8 mouse cellular contexts compared by ENCODE assay signal in the genomic region with DNA sequence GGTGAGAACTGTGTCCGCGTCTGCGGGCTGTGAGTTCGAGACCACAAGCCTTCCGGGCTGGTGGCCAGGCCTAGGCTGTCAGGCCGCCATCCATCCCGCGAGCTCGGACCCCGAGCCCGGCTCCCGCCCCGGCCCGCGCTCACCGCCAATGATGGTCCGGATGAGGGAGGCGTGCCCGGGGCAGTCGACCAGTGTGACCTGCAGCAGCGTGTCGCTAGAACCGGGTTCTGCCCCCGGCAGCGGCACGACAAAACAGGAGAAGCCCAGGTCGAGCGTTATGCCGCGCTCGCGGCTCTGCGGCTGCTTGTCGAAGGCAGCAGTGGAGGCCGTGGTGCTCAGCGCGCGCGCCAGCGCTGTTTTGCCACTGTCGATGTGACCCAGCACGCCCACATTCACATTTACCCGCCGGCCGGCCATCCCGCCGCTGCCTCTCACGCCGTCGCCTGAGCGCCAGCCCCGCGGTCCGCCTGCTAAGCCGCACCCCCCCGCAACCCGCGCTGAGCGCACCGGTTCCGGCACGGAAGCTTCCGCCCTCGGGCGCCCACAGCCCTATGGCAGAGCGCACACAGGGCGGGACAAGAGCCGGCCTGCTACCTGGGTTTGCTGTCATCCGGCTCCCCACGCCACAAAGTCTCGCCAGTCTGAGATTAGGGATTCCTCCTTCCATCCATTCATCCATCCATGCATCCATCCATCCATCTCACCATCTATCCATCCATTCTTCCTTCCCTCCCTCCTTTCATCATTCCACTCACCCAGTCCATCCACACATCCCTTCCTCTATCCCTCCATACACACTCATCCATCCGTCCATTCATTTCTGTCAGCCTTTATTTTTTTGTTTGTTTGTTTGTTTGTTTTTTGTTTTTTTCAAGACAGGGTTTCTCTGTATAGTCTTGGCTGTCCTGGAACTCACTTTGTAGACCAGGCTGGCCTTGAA. TPM values are rescaled to one million over a fixed set of nuclear protein-coding genes. Genes with fewer than 3 reads are reported as not detected.
DNase-seq lines count a peak whose midpoint lies in the region; ATAC-seq and TF ChIP-seq lines count a peak whose summit lies in the region.

Eefsec (minus strand) TSS at position 477 of the 940 bp plus-strand sequence.

- peak within 1 kb of the TSS; percentile 78 for H3K4me2 ChIP-seq in forebrain, embryonic 14.5 days (ENCODE audit: low read length)
- H3K4me2 ChIP-seq in liver, embryonic 16.5 days (ENCODE audit: low read depth, low read length) = peak within 1 kb of the TSS; percentile 90
- peak within 1 kb of the TSS; percentile 81 for H3K4me2 ChIP-seq in neural tube, embryonic 12.5 days (replicated peaks)
- H3K4me2 ChIP-seq in stomach, postnatal 0 days (replicated peaks; ENCODE audit: low read depth) = peak within 1 kb of the TSS; percentile 93

- no peak for TF ChIP-seq CTCF in ES-Bruce4 (IDR thresholded peaks at IDR 0.05; ENCODE audit: low read depth, low read length)
- TF ChIP-seq CTCF in stomach, postnatal 0 days (IDR thresholded peaks at IDR 0.05; ENCODE audit: low read depth) = no peak

- peak within 1 kb of the TSS; percentile 46; the same call in 1 of the 2 replicates for H3K27ac ChIP-seq in ES-Bruce4 (ENCODE audit: insufficient read depth, low read length)
- H3K27ac ChIP-seq in forebrain, embryonic 14.5 days (ENCODE audit: low read depth, low read length) = peak within 1 kb of the TSS; percentile 55
- peak within 1 kb of the TSS; percentile 71 for H3K27ac ChIP-seq in liver, embryonic 16.5 days (ENCODE audit: low read length)
- H3K27ac ChIP-seq in neural tube, embryonic 12.5 days = no peak within 1 kb of the TSS
- peak within 1 kb of the TSS; percentile 67; the same call in 1 of the 2 replicates for H3K27ac ChIP-seq in stomach, postnatal 0 days (replicated peaks)

- intact Hi-C loops in heart, postnatal 10 days (cut with DNase I) = loop anchor here (2.0 kb wide), 1 partner anchor 18 kb away; the partner anchor contains the start of gene Ruvbl1

- 1% methylated on average over 61 of the region's 72 CpGs for WGBS in forebrain, embryonic 14.5 days
- 1% methylated on average over 72 of the region's 72 CpGs for WGBS in large intestine, adult 2 months
- WGBS in liver, embryonic 16.5 days (ENCODE audit: insufficient replicate concordance) = under 1% methylated on average over 72 of the region's 72 CpGs
- WGBS in neural tube, embryonic 12.5 days = under 1% methylated on average over 72 of the region's 72 CpGs
- WGBS in stomach, postnatal 0 days = under 1% methylated on average over 68 of the region's 72 CpGs

- peak; percentile 92 for ATAC-seq in cerebellum, adult (ENCODE audit: insufficient number of reproducible peaks, low FRiP score, low TSS enrichment)
- ATAC-seq in forebrain, embryonic 14.5 days = peak; percentile 94
- peak; percentile 88 for ATAC-seq in liver, embryonic 16.5 days (ENCODE audit: low read depth)
- peak; percentile 89 for ATAC-seq in neural tube, embryonic 12.5 days (ENCODE audit: low FRiP score, low read depth)
- ATAC-seq in stomach, postnatal 0 days (ENCODE audit: low FRiP score, low TSS enrichment) = peak; percentile 91

- TF ChIP-seq EP300 in ES-Bruce4 (IDR thresholded peaks at IDR 0.05; ENCODE audit: insufficient read depth, low read depth, low read length) = peak; percentile 31; the same call in 1 of the 2 replicates
- no peak for TF ChIP-seq EP300 in stomach, postnatal 0 days (optimal IDR thresholded peaks at IDR 0.05)

- peaks cover 2% of the 10 kb centered on the region for H3K4me1 ChIP-seq in ES-Bruce4 (ENCODE audit: control insufficient read depth, insufficient read depth, low read length)
- H3K4me1 ChIP-seq in forebrain, embryonic 14.5 days (ENCODE audit: control insufficient read depth, insufficient read depth, low read length) = peaks cover 6% of the 10 kb centered on the region
- H3K4me1 ChIP-seq in liver, embryonic 16.5 days (ENCODE audit: control insufficient read depth, low read depth, low read length) = peaks cover 14% of the 10 kb centered on the region
- peaks cover 4% of the 10 kb centered on the region for H3K4me1 ChIP-seq in neural tube, embryonic 12.5 days
- no peaks in the 10 kb centered on the region; the same call in 1 of the 2 replicates for H3K4me1 ChIP-seq in stomach, postnatal 0 days (replicated peaks; ENCODE audit: control insufficient read depth, insufficient read depth)

- TF ChIP-seq POLR2A in ES-Bruce4 (IDR thresholded peaks at IDR 0.05; ENCODE audit: insufficient read depth, low read length) = peak; percentile 67

- H3K4me3 ChIP-seq in ES-Bruce4 (ENCODE audit: low read depth, low read length) = peak within 1 kb of the TSS; percentile 91
- H3K4me3 ChIP-seq in forebrain, embryonic 14.5 days (ENCODE audit: low read depth, low read length) = peak within 1 kb of the TSS; percentile 81
- peak within 1 kb of the TSS; percentile 84 for H3K4me3 ChIP-seq in liver, embryonic 16.5 days (ENCODE audit: low read depth, low read length)
- H3K4me3 ChIP-seq in neural tube, embryonic 12.5 days = peak within 1 kb of the TSS; percentile 81
- H3K4me3 ChIP-seq in stomach, postnatal 0 days (ENCODE audit: low read depth, low read length) = peak within 1 kb of the TSS; percentile 82

- H3K9me3 ChIP-seq in ES-Bruce4 (replicated peaks; ENCODE audit: control insufficient read depth, insufficient read depth, low read length, poor library complexity, severe bottlenecking) = no peaks in the 10 kb centered on the region
- no peaks in the 10 kb centered on the region for H3K9me3 ChIP-seq in forebrain, embryonic 14.5 days (replicated peaks; ENCODE audit: control insufficient read depth, low read length)
- no peaks in the 10 kb centered on the region for H3K9me3 ChIP-seq in liver, embryonic 16.5 days (replicated peaks; ENCODE audit: control insufficient read depth, low read length)
- H3K9me3 ChIP-seq in neural tube, embryonic 12.5 days = no peaks in the 10 kb centered on the region
- no peaks in the 10 kb centered on the region for H3K9me3 ChIP-seq in stomach, postnatal 0 days (ENCODE audit: control insufficient read depth, low read length)

- H3K9ac ChIP-seq in ES-Bruce4 (ENCODE audit: low read depth, poor library complexity, severe bottlenecking) = peak within 1 kb of the TSS; percentile 68
- peak within 1 kb of the TSS; percentile 91 for H3K9ac ChIP-seq in forebrain, embryonic 14.5 days (ENCODE audit: low read length)
- peak within 1 kb of the TSS; percentile 82 for H3K9ac ChIP-seq in liver, embryonic 16.5 days (ENCODE audit: low read depth, low read length)
- peak within 1 kb of the TSS; percentile 87 for H3K9ac ChIP-seq in neural tube, embryonic 12.5 days
- peak within 1 kb of the TSS; percentile 83 for H3K9ac ChIP-seq in stomach, postnatal 0 days (ENCODE audit: low read length)

- DNase-seq in forebrain, embryonic 14.5 days (ENCODE audit: low spot score) = peak; percentile 83
- DNase-seq in heart, postnatal 10 days = peak; percentile 83 to 88
- no peak for DNase-seq in large intestine, adult 2 months (ENCODE audit: low read depth, low spot score)
- peak; percentile 91 for DNase-seq in stomach, postnatal 0 days (ENCODE audit: low spot score)

- no peaks in the 10 kb centered on the region for H3K36me3 ChIP-seq in ES-Bruce4 (ENCODE audit: control insufficient read depth, insufficient read depth, low read length, poor library complexity, severe bottlenecking)
- no peaks in the 10 kb centered on the region for H3K36me3 ChIP-seq in forebrain, embryonic 14.5 days (ENCODE audit: control insufficient read depth, insufficient read depth, low read length)
- no peaks in the 10 kb centered on the region for H3K36me3 ChIP-seq in liver, embryonic 16.5 days (ENCODE audit: control insufficient read depth, insufficient read depth)
- H3K36me3 ChIP-seq in neural tube, embryonic 12.5 days = no peaks in the 10 kb centered on the region
- H3K36me3 ChIP-seq in stomach, postnatal 0 days (ENCODE audit: control insufficient read depth, insufficient read depth, low read length) = no peaks in the 10 kb centered on the region

- H3K27me3 ChIP-seq in ES-Bruce4 (ENCODE audit: control insufficient read depth, insufficient read depth, low read length, poor library complexity, severe bottlenecking) = no peaks in the 10 kb centered on the region
- no peaks in the 10 kb centered on the region for H3K27me3 ChIP-seq in forebrain, embryonic 14.5 days (replicated peaks; ENCODE audit: control insufficient read depth, insufficient read depth, low read length)
- no peaks in the 10 kb centered on the region for H3K27me3 ChIP-seq in liver, embryonic 16.5 days (ENCODE audit: control insufficient read depth, insufficient read depth, low read depth, low read length)
- no peaks in the 10 kb centered on the region for H3K27me3 ChIP-seq in neural tube, embryonic 12.5 days (replicated peaks)
- H3K27me3 ChIP-seq in stomach, postnatal 0 days (ENCODE audit: control insufficient read depth, insufficient read depth, low read length) = no peaks in the 10 kb centered on the region

RNA-seq across cellular contexts. Expression of gene Eefsec, which starts in this region (rescaled TPM):
- polyA plus RNA-seq in ES-Bruce4 (2011; ENCODE audit: insufficient read depth, insufficient read length, low read depth, missing spikeins) = 18.7 and 21.1 TPM in 2 replicates
- polyA plus RNA-seq in forebrain, embryonic 14.5 days (2014; fragmentation: Nextera tagmentation; extraction: Ambion mirVana) = 30.5 and 33.1 TPM in 2 replicates
- 10 to 100 TPM in 1 of 2 experiments, 1 to 10 TPM in 1; 9.8 to 11.2 TPM for total RNA-seq in heart, postnatal 10 days (2021)
- polyA plus RNA-seq in large intestine, adult 2 months (2012; rRNA removed) = 17.9 and 18.2 TPM in 2 replicates
- polyA plus RNA-seq in liver, embryonic 16.5 days (2015; fragmentation: Nextera tagmentation; extraction: Ambion mirVana) = 15.3 and 15.6 TPM in 2 replicates
- polyA plus RNA-seq in neural tube, embryonic 12.5 days (2016; fragmentation: Nextera tagmentation; extraction: Ambion mirVana) = 26.2 and 29.2 TPM in 2 replicates
- 19.5 and 20.6 TPM in 2 replicates for polyA plus RNA-seq in stomach, postnatal 0 days (2015; fragmentation: Nextera tagmentation; extraction: Ambion mirVana)
